Mouse (Mus musculus): ENCODE results near the gene Lonp2. TPM values are rescaled to one million over a fixed set of nuclear protein-coding genes. Genes with fewer than 3 reads are reported as not detected.

The Lonp2 gene
- polyA plus RNA-seq, 1 experiment from 2014 or later, result 83.4 TPM

GRCm38 (mm10) chr8:86730860-86731259, 107.0 kb downstream of the Lonp2 start:
- Histone ChIP-seq H3K4me1 (replicated peaks; ENCODE audit: control insufficient read depth, insufficient read depth, low read length) (peaks cover 22% of the 10 kb centered on the region), H3K27me3 (ENCODE audit: control insufficient read depth, insufficient read depth, low read length) (no peaks in the 10 kb centered on the region), H3K27ac (no peak overlapping the region), H3K4me2 (replicated peaks) (no peak overlapping the region), H3K4me3 (replicated peaks; ENCODE audit: low read length) (no peak overlapping the region), H3K36me3 (replicated peaks; ENCODE audit: control insufficient read depth, insufficient read depth) (peaks cover 9% of the 10 kb centered on the region; the same call in 1 of the 2 replicates), H3K9me3 (ENCODE audit: control insufficient read depth, low read length) (no peaks in the 10 kb centered on the region), H3K9ac (no peak overlapping the region)
- 100% methylated on average over 1 of the region's 1 CpGs for WGBS
- no peak for ATAC-seq (ENCODE audit: low FRiP score)
- DNase-seq (ENCODE audit: low spot score), result no peak

- ATAC-seq (ENCODE audit: low FRiP score), result no peak
- 80% methylated on average over 4 of the region's 4 CpGs for WGBS
- Histone ChIP-seq H3K9ac (no peak overlapping the region), H3K27me3 (ENCODE audit: control insufficient read depth, insufficient read depth, low read length) (no peaks in the 10 kb centered on the region), H3K4me2 (replicated peaks) (no peak overlapping the region), H3K27ac (no peak overlapping the region), H3K4me1 (replicated peaks; ENCODE audit: control insufficient read depth, insufficient read depth, low read length) (peaks cover 22% of the 10 kb centered on the region), H3K36me3 (replicated peaks; ENCODE audit: control insufficient read depth, insufficient read depth) (no peaks in the 10 kb centered on the region), H3K4me3 (replicated peaks; ENCODE audit: low read length) (no peak overlapping the region), H3K9me3 (ENCODE audit: control insufficient read depth, low read length) (no peaks in the 10 kb centered on the region)
- no peak for DNase-seq (ENCODE audit: low spot score)
Measured at GRCm38 (mm10) chr8:86734171-86734570, 110.3 kb downstream of the Lonp2 start.

GRCm38 (mm10) chr8:86734954-86735353, 111.1 kb downstream of the Lonp2 start:
- H3K4me3 ChIP-seq (replicated peaks; ENCODE audit: low read length), result no peak overlapping the region
- ATAC-seq (ENCODE audit: low FRiP score), result no peak
- no peak overlapping the region for H3K27ac ChIP-seq
- H3K9ac ChIP-seq, result no peak overlapping the region
- no peaks in the 10 kb centered on the region for H3K27me3 ChIP-seq (ENCODE audit: control insufficient read depth, insufficient read depth, low read length)
- H3K4me1 ChIP-seq (replicated peaks; ENCODE audit: control insufficient read depth, insufficient read depth, low read length), result peaks cover 22% of the 10 kb centered on the region
- DNase-seq (ENCODE audit: low spot score), result no peak
- H3K36me3 ChIP-seq (replicated peaks; ENCODE audit: control insufficient read depth, insufficient read depth), result no peaks in the 10 kb centered on the region
- H3K9me3 ChIP-seq (ENCODE audit: control insufficient read depth, low read length), result no peaks in the 10 kb centered on the region
- H3K4me2 ChIP-seq (replicated peaks), result no peak overlapping the region
- 84% methylated on average over 1 of the region's 1 CpGs for WGBS

- 70% methylated on average over 3 of the region's 3 CpGs for WGBS
- Histone ChIP-seq H3K4me1 (replicated peaks; ENCODE audit: control insufficient read depth, insufficient read depth, low read length) (peaks cover 22% of the 10 kb centered on the region), H3K9ac (no peak overlapping the region), H3K27me3 (ENCODE audit: control insufficient read depth, insufficient read depth, low read length) (no peaks in the 10 kb centered on the region), H3K4me2 (replicated peaks) (no peak overlapping the region), H3K4me3 (replicated peaks; ENCODE audit: low read length) (no peak overlapping the region), H3K36me3 (replicated peaks; ENCODE audit: control insufficient read depth, insufficient read depth) (no peaks in the 10 kb centered on the region), H3K9me3 (ENCODE audit: control insufficient read depth, low read length) (no peaks in the 10 kb centered on the region), H3K27ac (no peak overlapping the region)
- ATAC-seq (ENCODE audit: low FRiP score) (no peak), DNase-seq (ENCODE audit: low spot score) (no peak)
Measured at GRCm38 (mm10) chr8:86735446-86736111, 111.7 kb downstream of the Lonp2 start.

GRCm38 (mm10) chr8:86740899-86741298, 117.1 kb downstream of the Lonp2 start:
- Histone ChIP-seq H3K4me3 (replicated peaks; ENCODE audit: low read length) (no peak overlapping the region), H3K36me3 (replicated peaks; ENCODE audit: control insufficient read depth, insufficient read depth) (no peaks in the 10 kb centered on the region), H3K4me2 (replicated peaks) (no peak overlapping the region), H3K9ac (no peak overlapping the region), H3K9me3 (ENCODE audit: control insufficient read depth, low read length) (no peaks in the 10 kb centered on the region), H3K27me3 (ENCODE audit: control insufficient read depth, insufficient read depth, low read length) (no peaks in the 10 kb centered on the region), H3K4me1 (replicated peaks; ENCODE audit: control insufficient read depth, insufficient read depth, low read length) (peaks cover 28% of the 10 kb centered on the region), H3K27ac (no peak overlapping the region)
- DNase-seq (ENCODE audit: low spot score) (no peak), ATAC-seq (ENCODE audit: low FRiP score) (no peak)

- DNase-seq (ENCODE audit: low spot score) (no peak), ATAC-seq (ENCODE audit: low FRiP score) (no peak)
- H3K4me2 ChIP-seq (replicated peaks), result no peak overlapping the region
- no peaks in the 10 kb centered on the region for H3K36me3 ChIP-seq (replicated peaks; ENCODE audit: control insufficient read depth, insufficient read depth)
- H3K4me3 ChIP-seq (replicated peaks; ENCODE audit: low read length), result no peak overlapping the region
- H3K4me1 ChIP-seq (replicated peaks; ENCODE audit: control insufficient read depth, insufficient read depth, low read length), result peaks cover 28% of the 10 kb centered on the region
- H3K9me3 ChIP-seq (ENCODE audit: control insufficient read depth, low read length), result no peaks in the 10 kb centered on the region
- H3K27ac ChIP-seq, result no peak overlapping the region
- no peaks in the 10 kb centered on the region for H3K27me3 ChIP-seq (ENCODE audit: control insufficient read depth, insufficient read depth, low read length)
- H3K9ac ChIP-seq, result no peak overlapping the region
Measured at GRCm38 (mm10) chr8:86741627-86742026, 117.8 kb downstream of the Lonp2 start.

- WGBS, result 85% methylated on average over 7 of the region's 7 CpGs
- no peaks in the 10 kb centered on the region for H3K36me3 ChIP-seq (replicated peaks; ENCODE audit: control insufficient read depth, insufficient read depth)
- DNase-seq (ENCODE audit: low spot score) (no peak), ATAC-seq (ENCODE audit: low FRiP score) (no peak)
- H3K9ac ChIP-seq, result no peak overlapping the region
- peak overlapping the region; percentile 28; the same call in 1 of the 2 replicates for H3K4me2 ChIP-seq (replicated peaks)
- no peaks in the 10 kb centered on the region for H3K9me3 ChIP-seq (ENCODE audit: control insufficient read depth, low read length)
- H3K27me3 ChIP-seq (ENCODE audit: control insufficient read depth, insufficient read depth, low read length), result no peaks in the 10 kb centered on the region
- H3K4me3 ChIP-seq (replicated peaks; ENCODE audit: low read length), result no peak overlapping the region
- H3K27ac ChIP-seq, result no peak overlapping the region
- peaks cover 31% of the 10 kb centered on the region for H3K4me1 ChIP-seq (replicated peaks; ENCODE audit: control insufficient read depth, insufficient read depth, low read length)
Measured at GRCm38 (mm10) chr8:86742605-86743345, 118.9 kb downstream of the Lonp2 start.

GRCm38 (mm10) chr8:86744313-86745220, 120.7 kb downstream of the Lonp2 start:
- no peaks in the 10 kb centered on the region for H3K36me3 ChIP-seq (replicated peaks; ENCODE audit: control insufficient read depth, insufficient read depth)
- WGBS, result 4% methylated on average over 18 of the region's 18 CpGs
- peak overlapping the region; percentile 99 for H3K9ac ChIP-seq
- H3K4me2 ChIP-seq (replicated peaks), result peak overlapping the region; percentile 60
- DNase-seq (ENCODE audit: low spot score) (no peak), ATAC-seq (ENCODE audit: low FRiP score) (no peak)
- H3K27ac ChIP-seq, result peak overlapping the region; percentile 98
- H3K27me3 ChIP-seq (ENCODE audit: control insufficient read depth, insufficient read depth, low read length), result no peaks in the 10 kb centered on the region
- H3K4me1 ChIP-seq (replicated peaks; ENCODE audit: control insufficient read depth, insufficient read depth, low read length), result peaks cover 31% of the 10 kb centered on the region
- peak overlapping the region; percentile 96 for H3K4me3 ChIP-seq (replicated peaks; ENCODE audit: low read length)
- no peaks in the 10 kb centered on the region for H3K9me3 ChIP-seq (ENCODE audit: control insufficient read depth, low read length)
